Mouse (Mus musculus) limb, embryonic 12.5 days (tissue): ENCODE measurements around the gene Plekhg6. TPM values are rescaled to one million over a fixed set of nuclear protein-coding genes. Genes with fewer than 3 reads are reported as not detected.

Experiments
- polyA plus RNA-seq: library from polyadenylated mRNA; unstranded; fragments of >200 nt; fragmentation: Nextera tagmentation; extraction: Ambion mirVana; gene quantifications from 2 replicates; pipeline ENCODE4 v1.2.1, GENCODE M21; 2016

The Plekhg6 gene
- polyA plus RNA-seq, 1 experiment from 2014 or later, result 0.41 TPM

Other genes starting within 250 kb of the Plekhg6 start
- gene Nop2, start 248.9 kb downstream of the Plekhg6 start, polyA plus RNA-seq, result 65.8 and 72.6 TPM in 2 replicates
- gene Iffo1, start 235.6 kb downstream of the Plekhg6 start, polyA plus RNA-seq, result 24.6 and 27.1 TPM in 2 replicates
- gene Gapdh, start 214.3 kb downstream of the Plekhg6 start, polyA plus RNA-seq, result 2,206 and 2,264 TPM in 2 replicates
- 224 and 227 TPM in 2 replicates for gene Ncapd2, start 189.1 kb downstream of the Plekhg6 start, polyA plus RNA-seq
- gene Mrpl51, start 189.0 kb downstream of the Plekhg6 start, polyA plus RNA-seq, result 209 and 210 TPM in 2 replicates
- gene Vamp1, start 165.2 kb downstream of the Plekhg6 start, polyA plus RNA-seq, result 6.3 and 7.4 TPM in 2 replicates
- gene Tapbpl, start 148.9 kb downstream of the Plekhg6 start, polyA plus RNA-seq, result 2.0 and 2.8 TPM in 2 replicates
- 2.8 and 3.0 TPM in 2 replicates for gene Cd27, start 143.8 kb downstream of the Plekhg6 start, polyA plus RNA-seq
- gene Tuba3a, start 94.8 kb downstream of the Plekhg6 start, polyA plus RNA-seq, result 0.56 and 0.60 TPM in 2 replicates
- 37.3 and 38.6 TPM in 2 replicates for gene Ltbr, start 66.9 kb downstream of the Plekhg6 start, polyA plus RNA-seq
- gene Scnn1a, start 60.1 kb downstream of the Plekhg6 start, polyA plus RNA-seq, result 1.0 and 1.3 TPM in 2 replicates
- gene Tnfrsf1a, start 31.4 kb downstream of the Plekhg6 start, polyA plus RNA-seq, result 50.2 and 50.3 TPM in 2 replicates
- 65.5 and 71.0 TPM in 2 replicates for gene Cd9, start 114.0 kb upstream of the Plekhg6 start, polyA plus RNA-seq
- 2.9 and 5.1 TPM in 2 replicates for gene Vwf, start 166.0 kb upstream of the Plekhg6 start, polyA plus RNA-seq